Mouse (Mus musculus): ENCODE results near the gene Btn1a1. TPM values are rescaled to one million over a fixed set of nuclear protein-coding genes. Genes with fewer than 3 reads are reported as not detected.

The Btn1a1 gene
- not detected for polyA plus RNA-seq (2017; shearing (Covaris generic))

DNA sequence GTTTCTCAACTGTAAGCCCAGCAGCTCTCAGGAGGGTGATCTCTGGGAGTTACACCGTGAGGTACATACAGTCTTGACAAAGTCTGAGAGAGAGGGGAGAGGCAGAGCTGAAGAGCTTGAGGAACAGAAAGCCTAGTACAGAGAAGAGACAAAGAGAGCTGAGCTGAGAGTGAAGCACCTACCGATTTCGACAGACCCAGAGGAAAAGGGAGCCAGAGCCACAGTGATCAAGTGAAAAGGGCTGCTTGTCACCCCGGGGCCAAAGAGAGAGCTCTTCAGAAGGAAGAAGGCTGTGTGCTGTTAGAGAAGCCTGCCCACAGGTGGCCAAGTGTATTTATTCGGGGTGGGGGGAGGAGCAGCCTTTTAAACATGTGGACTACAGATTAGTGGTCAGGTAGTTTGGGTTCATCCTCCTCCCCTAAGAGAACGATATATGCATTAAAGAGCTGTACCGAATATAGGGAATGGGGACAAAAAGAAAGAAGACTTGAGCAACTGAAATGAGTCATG, at the start of gene Btn1a1:
TSS of gene Btn1a1 (minus strand) at position 302 of the 510 bp plus-strand sequence.

DNA sequence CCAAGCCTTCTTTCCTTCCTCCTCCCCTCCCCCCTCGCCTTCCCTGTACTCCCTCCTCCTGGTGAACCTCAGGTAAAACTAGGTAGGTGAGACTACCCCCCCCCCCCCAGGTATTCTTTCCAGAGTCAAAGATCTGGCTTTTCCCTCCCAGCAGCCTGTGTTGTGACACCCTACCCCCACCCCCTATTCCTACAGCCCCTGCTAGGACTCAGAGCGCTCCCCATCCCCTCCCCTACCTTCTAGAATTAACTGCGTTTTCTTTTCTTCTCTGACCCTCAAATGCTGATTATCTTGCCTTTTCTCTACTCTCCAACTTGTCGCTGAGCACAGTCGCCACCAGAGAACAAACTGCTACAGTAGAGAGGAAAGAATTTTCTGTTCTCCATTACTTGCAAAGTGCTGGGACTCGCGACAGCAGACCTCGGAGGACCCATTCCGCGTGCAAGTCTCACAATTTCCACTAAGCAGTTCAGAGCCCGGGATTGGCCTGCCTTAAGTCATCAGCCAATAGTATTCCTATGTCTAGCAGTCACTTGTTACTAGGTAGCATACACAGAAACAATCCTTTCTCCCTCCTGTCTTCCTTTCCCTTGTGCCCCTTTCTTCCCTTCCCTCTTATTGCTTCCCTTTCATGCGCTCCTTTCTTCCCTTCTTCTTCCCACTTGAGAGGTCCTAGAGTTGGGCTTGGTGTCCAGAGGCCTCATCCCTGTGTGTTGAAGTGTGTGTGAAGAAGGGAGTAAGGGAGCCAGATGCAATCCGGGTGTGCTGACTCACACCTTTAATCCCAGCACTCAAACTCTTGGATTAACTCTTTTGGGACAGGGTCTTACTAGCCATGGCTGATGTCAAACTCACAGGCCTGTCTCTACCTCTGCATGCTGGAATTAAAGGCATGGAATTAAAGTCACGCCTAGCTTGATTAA, 23.0 kb upstream of the Btn1a1 start, which contains the start of gene Btn2a2:
TSS of gene Btn2a2 (minus strand) at position 458 of the 923 bp plus-strand sequence.

DNA sequence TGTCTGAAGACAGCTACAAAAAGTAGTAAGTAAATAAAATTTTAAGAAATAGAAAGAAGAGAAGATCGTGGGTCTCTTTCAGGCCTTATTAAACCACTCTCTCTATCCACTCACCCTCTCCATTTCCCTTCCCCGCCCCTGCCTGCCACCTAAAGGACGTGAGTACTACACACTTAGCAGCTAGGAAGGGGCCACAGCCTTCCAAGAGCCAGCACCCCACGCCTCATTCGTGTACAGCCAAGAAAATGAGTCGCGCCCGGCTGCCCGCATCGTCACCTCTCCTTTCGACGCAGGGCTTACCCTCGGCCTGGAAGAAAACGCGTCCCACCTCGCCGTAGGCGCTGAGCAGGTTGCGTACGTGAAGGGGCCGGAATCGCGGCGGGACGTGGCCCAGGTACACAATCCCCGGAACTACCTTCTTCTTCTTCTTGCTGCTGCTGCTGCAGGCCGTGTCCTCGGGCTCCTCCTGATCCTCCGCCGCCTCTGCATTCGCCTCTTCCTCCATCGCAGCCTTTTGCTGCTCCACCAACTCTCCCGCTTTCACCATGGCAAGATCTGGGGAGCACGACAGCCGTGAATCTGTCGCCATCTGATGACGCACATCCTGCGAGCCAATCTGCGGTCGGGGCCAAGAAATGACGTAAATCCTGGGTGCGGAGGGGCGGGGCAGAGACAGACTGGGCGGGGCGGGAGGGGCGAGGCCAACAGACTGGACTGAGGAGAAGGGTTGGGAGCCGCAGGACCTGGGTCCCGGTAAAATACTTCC, 42.2 kb downstream of the Btn1a1 start, which contains the start of gene Abt1:
TSS of gene Abt1 (minus strand) at position 581 of the 766 bp plus-strand sequence.

Other genes starting within 250 kb of the Btn1a1 start
- gene Vmn1r222, start 230.0 kb downstream of the Btn1a1 start, polyA plus RNA-seq (2017; shearing (Covaris generic)), result not detected
- gene Vmn1r223, start 218.8 kb downstream of the Btn1a1 start, polyA plus RNA-seq (2017; shearing (Covaris generic)), result not detected
- 30.3 TPM for gene Zfp322a, start 96.7 kb downstream of the Btn1a1 start, polyA plus RNA-seq (2017; shearing (Covaris generic))
- 11.8 TPM for gene Abt1, start 42.0 kb downstream of the Btn1a1 start, polyA plus RNA-seq (2017; shearing (Covaris generic))
- gene Btn2a2, start 23.0 kb upstream of the Btn1a1 start, polyA plus RNA-seq (2017; shearing (Covaris generic)), result not detected
- gene Hist1h4h, start 65.1 kb upstream of the Btn1a1 start, polyA plus RNA-seq (2017; shearing (Covaris generic)), result 3.7 TPM
- not detected for gene Hist1h2af, start 68.0 kb upstream of the Btn1a1 start, polyA plus RNA-seq (2017; shearing (Covaris generic))
- gene Hist1h3g, start 69.5 kb upstream of the Btn1a1 start, polyA plus RNA-seq (2017; shearing (Covaris generic)), result 0.77 TPM
- not detected for gene Hist1h2bh, start 77.5 kb upstream of the Btn1a1 start, polyA plus RNA-seq (2017; shearing (Covaris generic))
- not detected for gene Hist1h3f, start 78.2 kb upstream of the Btn1a1 start, polyA plus RNA-seq (2017; shearing (Covaris generic))
- gene Hist1h4f, start 85.7 kb upstream of the Btn1a1 start, polyA plus RNA-seq (2017; shearing (Covaris generic)), result 0.90 TPM
- 0.50 TPM for gene Hist1h1d, start 87.4 kb upstream of the Btn1a1 start, polyA plus RNA-seq (2017; shearing (Covaris generic))
- 1.3 TPM for gene Hist1h3e, start 96.5 kb upstream of the Btn1a1 start, polyA plus RNA-seq (2017; shearing (Covaris generic))
- 6.5 TPM for gene Hist1h2ae, start 105.3 kb upstream of the Btn1a1 start, polyA plus RNA-seq (2017; shearing (Covaris generic))
- gene Hist1h2bg, start 105.5 kb upstream of the Btn1a1 start, polyA plus RNA-seq (2017; shearing (Covaris generic)), result 6.1 TPM
- gene Hist1h2bf, start 108.3 kb upstream of the Btn1a1 start, polyA plus RNA-seq (2017; shearing (Covaris generic)), result 1.1 TPM
- not detected for gene Hist1h2ad, start 108.5 kb upstream of the Btn1a1 start, polyA plus RNA-seq (2017; shearing (Covaris generic))
- not detected for gene Hist1h3d, start 109.9 kb upstream of the Btn1a1 start, polyA plus RNA-seq (2017; shearing (Covaris generic))
- gene Hist1h4d, start 115.7 kb upstream of the Btn1a1 start, polyA plus RNA-seq (2017; shearing (Covaris generic)), result 40.6 TPM
- gene Hist1h2be, start 155.2 kb upstream of the Btn1a1 start, polyA plus RNA-seq (2017; shearing (Covaris generic)), result 5.0 TPM
- 15.3 TPM for gene Hist1h1e, start 156.7 kb upstream of the Btn1a1 start, polyA plus RNA-seq (2017; shearing (Covaris generic))
- 0.24 TPM for gene Hist1h2ac, start 218.0 kb upstream of the Btn1a1 start, polyA plus RNA-seq (2017; shearing (Covaris generic))
- gene Hist1h2bc, start 218.3 kb upstream of the Btn1a1 start, polyA plus RNA-seq (2017; shearing (Covaris generic)), result 13.7 TPM
- not detected for gene Hist1h1t, start 229.9 kb upstream of the Btn1a1 start, polyA plus RNA-seq (2017; shearing (Covaris generic))
- gene Hist1h4c, start 232.6 kb upstream of the Btn1a1 start, polyA plus RNA-seq (2017; shearing (Covaris generic)), result 4.1 TPM
- 0.76 TPM for gene Hfe, start 245.0 kb upstream of the Btn1a1 start, polyA plus RNA-seq (2017; shearing (Covaris generic))